Mouse (Mus musculus): ENCODE measurements at regions not wholly inside any gene's neighbourhood (a gene's known extent, or its start where the extent isn't known, plus 50 kb on each side); places are given as distances from the start of the nearest gene placed in this dataset.

GRCm38 (mm10) chr16:93365236-93365951, 238.5 kb downstream of the Setd4 start:
- no peak for DNase-seq
- intact Hi-C loops (cut with DNase I; ENCODE audit: low total_unique reads), result no loop called here

- intact Hi-C loops (cut with DNase I; ENCODE audit: low total_unique reads), result no loop called here
- no peak for DNase-seq
Observed at GRCm38 (mm10) chr16:93359772-93360171, 244.1 kb downstream of the Setd4 start.

DNA sequence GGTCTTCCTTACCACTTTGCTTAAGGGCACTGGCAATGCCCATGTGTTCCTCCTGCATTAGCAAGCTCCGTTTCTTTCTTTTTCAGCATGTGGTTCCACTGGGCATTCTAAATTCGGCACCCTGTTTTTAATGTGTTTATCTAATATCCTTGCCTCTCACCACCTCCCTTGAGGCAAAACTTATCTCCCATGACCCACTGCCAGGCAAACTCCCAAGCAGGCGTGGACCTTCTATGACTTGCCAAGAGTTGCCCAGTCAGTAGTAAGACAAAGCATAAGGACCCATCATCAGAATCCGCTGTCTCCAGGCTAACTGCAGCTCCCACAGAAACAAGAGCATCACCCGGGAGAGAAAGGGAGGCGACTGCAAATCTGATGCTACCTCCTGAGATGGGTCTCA, 245.2 kb downstream of the Setd4 start:
- DNase-seq, result no peak
- intact Hi-C loops (cut with DNase I; ENCODE audit: low total_unique reads), result no loop called here

GRCm38 (mm10) chr16:93358166-93358565, 245.7 kb downstream of the Setd4 start:
- DNase-seq, result no peak
- intact Hi-C loops (cut with DNase I; ENCODE audit: low total_unique reads), result no loop called here

GRCm38 (mm10) chr16:93355204-93355899, 248.5 kb downstream of the Setd4 start:
- no peak for DNase-seq
- intact Hi-C loops (cut with DNase I; ENCODE audit: low total_unique reads), result no loop called here

GRCm38 (mm10) chr16:93353971-93354370, 249.9 kb downstream of the Setd4 start:
- intact Hi-C loops (cut with DNase I; ENCODE audit: low total_unique reads), result no loop called here
- no peak for DNase-seq

- no peak for DNase-seq
- intact Hi-C loops (cut with DNase I; ENCODE audit: low total_unique reads), result no loop called here
Observed at GRCm38 (mm10) chr16:93344555-93344954, 259.3 kb downstream of the Setd4 start.

DNA sequence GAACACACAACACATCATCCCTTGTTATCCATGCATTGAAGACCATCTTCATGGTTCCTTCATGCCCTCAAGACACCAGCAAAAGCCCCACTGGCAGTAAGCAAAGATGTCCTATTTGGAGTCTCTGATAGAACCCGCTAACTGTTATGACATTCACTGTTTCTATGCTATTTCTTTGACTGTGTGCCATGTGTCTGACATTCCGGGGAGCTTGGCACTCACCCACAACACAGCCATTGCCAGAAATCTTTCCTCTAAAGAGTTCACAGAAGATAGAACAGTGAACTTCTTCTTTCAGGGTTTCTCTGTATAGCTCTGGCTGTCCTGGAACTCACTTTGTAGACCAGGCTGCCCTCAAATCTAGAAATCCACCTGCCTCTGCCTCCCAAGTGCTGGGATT, 261.2 kb downstream of the Setd4 start:
- no peak for DNase-seq
- intact Hi-C loops (cut with DNase I; ENCODE audit: low total_unique reads), result no loop called here

- DNase-seq, result no peak
- intact Hi-C loops (cut with DNase I; ENCODE audit: low total_unique reads), result no loop called here
Observed at GRCm38 (mm10) chr16:93341791-93342190, 262.1 kb downstream of the Setd4 start.

GRCm38 (mm10) chr16:93338806-93339205, 265.1 kb downstream of the Setd4 start:
- DNase-seq, result no peak
- intact Hi-C loops (cut with DNase I; ENCODE audit: low total_unique reads), result no loop called here

DNA sequence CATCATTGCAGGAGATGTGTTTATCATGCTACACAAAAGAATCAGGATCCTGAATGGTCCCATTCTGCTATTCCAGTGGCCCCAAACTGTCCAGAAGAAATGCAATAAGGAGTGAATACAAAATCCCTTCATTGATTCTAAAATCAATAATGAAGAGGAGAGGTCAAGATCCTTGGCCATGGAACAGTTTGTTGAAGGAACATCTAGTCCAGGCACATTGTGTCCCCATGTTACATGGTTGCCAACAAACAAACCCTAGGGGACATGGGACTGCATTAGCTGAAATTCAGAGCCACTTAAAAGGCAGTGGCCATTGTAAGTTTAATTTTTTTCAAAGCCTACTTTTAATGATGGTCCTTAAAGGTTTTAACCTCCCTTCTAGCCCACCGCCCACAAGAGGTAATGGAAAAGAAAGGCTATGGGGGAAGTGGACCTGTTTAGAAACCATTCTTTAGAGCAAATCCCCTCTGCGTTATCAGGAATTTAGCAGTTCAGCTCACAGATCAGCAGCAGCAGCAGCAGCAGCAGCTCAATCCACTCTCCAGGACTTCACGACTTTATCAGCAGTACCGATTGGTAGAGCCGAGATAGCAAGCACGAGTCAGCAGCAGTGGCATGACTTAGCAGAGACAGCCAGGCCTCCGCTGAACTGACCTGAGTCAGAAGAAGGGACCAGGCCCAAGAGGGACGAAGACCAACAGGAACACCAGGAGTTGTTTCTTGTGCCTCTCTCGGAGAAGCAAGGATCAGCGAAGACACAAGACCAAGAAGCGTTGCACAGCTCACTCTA, 268.3 kb downstream of the Setd4 start:
- intact Hi-C loops (cut with DNase I; ENCODE audit: low total_unique reads), result no loop called here
- DNase-seq, result no peak

GRCm38 (mm10) chr16:93333654-93334053, 270.2 kb downstream of the Setd4 start:
- no peak for DNase-seq
- intact Hi-C loops (cut with DNase I; ENCODE audit: low total_unique reads), result no loop called here

DNA sequence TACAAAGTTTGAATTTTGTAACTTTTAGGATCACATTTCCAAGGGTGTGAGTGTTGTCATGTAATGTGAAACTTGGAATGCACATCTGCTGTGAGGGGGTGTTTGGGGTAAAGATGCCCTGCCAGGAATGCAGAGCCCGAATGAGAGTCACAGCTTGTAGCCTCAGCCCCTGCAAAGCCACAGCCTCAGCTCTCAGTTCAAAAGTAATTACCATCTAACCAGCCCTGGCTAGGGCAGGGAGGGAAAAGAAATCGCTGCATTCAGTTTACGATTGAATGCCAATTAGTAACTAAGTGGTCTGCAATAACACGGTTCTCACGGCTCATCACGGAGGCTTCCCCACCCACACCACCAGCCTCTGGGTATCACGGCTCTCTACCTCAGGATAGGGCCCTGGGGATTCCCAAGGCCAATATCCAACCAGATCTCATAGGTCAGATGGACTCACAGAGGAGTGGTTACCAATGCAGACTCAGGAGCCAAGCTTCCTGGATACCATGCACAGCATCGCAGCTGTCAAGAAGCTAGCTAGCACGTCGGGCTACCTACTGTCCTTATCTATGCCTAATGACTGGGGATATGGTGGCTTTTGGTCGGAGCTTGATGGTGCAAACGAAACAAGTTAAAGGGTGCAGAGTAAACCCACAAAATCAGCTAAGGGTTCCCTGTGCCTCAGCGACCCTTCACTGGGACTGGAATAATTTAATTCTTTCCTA, 275.0 kb downstream of the Setd4 start:
- DNase-seq, result no peak
- intact Hi-C loops (cut with DNase I; ENCODE audit: low total_unique reads), result no loop called here

DNA sequence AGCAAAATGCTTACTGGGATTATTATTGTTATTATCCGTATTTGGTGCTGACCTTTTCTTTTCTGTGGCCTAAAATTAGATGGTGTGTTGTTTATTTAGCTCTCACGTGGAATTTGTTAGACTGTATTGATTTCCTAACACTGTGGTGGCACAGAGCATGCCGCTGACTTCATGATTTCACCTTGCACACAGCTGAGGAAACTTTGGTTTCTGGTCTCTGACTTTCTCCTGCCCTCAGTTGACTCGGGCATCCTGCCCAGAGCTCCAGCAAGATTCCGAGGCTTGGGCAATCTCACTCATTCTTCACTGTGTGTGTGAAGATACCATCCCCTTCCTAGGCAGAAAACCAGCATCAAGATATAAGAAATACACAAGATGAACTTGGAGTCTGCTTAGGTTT, 279.0 kb downstream of the Setd4 start:
- intact Hi-C loops (cut with DNase I; ENCODE audit: low total_unique reads), result no loop called here
- no peak for DNase-seq

GRCm38 (mm10) chr16:93323172-93323571, 280.7 kb downstream of the Setd4 start:
- intact Hi-C loops (cut with DNase I; ENCODE audit: low total_unique reads), result no loop called here
- no peak for DNase-seq

GRCm38 (mm10) chr16:93319581-93319980, 284.3 kb downstream of the Setd4 start:
- DNase-seq, result no peak
- intact Hi-C loops (cut with DNase I; ENCODE audit: low total_unique reads), result no loop called here

- DNase-seq, result no peak
- intact Hi-C loops (cut with DNase I; ENCODE audit: low total_unique reads), result no loop called here
Observed at GRCm38 (mm10) chr16:93311644-93312043, 292.2 kb downstream of the Setd4 start.

DNA sequence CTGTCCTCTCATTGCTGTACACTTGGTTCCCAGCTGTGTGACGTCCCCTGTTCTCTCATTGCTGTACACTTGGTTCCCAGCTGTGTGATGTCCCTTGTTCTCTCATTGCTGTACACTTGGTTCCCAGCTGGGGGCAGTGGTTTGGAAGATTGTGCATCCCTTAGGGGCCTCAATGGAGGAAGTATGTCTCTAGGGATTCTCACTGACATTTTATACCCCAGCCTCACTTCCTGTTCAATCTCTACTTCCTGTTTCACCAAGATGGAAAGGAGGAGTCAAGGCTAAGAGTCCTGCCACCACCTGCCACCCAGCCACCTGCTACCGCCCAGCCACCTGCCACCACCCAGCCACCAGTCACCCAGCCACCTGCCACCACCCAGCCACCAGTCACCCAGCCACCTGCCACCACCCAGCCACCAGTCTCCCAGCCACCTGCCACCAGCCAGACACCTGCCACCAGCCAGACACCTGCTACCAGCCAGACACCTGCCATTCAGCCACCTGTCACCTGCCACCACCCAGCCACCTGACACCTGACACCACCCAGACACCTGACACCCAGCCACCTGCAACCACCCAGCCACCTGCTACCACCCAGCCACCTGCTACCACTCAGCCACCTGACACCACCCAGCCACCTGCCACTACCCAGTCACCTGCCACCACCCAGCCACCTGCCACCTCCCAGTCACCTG, 295.1 kb downstream of the Setd4 start:
- intact Hi-C loops (cut with DNase I; ENCODE audit: low total_unique reads), result no loop called here
- DNase-seq, result no peak

- intact Hi-C loops (cut with DNase I; ENCODE audit: low total_unique reads), result no loop called here
- no peak for DNase-seq
Observed at GRCm38 (mm10) chr16:93306951-93307350, 296.9 kb downstream of the Setd4 start.

All from gastrocnemius, postnatal 14 days (tissue).